Mouse (Mus musculus) heart, embryonic 14.5 days (tissue): ENCODE measurements around the gene Slc39a5. TPM values are rescaled to one million over a fixed set of nuclear protein-coding genes. Genes with fewer than 3 reads are reported as not detected.

ENCODE experiments used
- ATAC-seq: fragments of 200-750 bp; cut with Nextera tagmentation; 2 replicates; pipeline ENCODE4 v1.8.0; 2017; ENCODE audit warnings: low read depth, moderate TSS enrichment; ENCODE audit not compliant: insufficient number of reproducible peaks, insufficient read depth, low FRiP score
- H3K27ac ChIP-seq, 2 experiments: fragments of 200-500 bp in 1 of 2; fragments of 300-500 bp in 1 of 2; sonication (generic) in 1 of 2; replicated peaks in 1 of 2; 2 replicates each; pipeline ENCODE4 v1.5.1; 2012 to 2014; ENCODE audit warnings: low read depth in 2 of 2, low read length in 2 of 2, control low read depth in 1 of 2, mild to moderate bottlenecking in 1 of 2, mixed read lengths in 1 of 2; ENCODE audit not compliant: control insufficient read depth in 1 of 2, insufficient read depth in 1 of 2
- H3K27me3 ChIP-seq: fragments of 300-500 bp; sonication (generic); 2 replicates; pipeline ENCODE4 v1.6.1; 2014; ENCODE audit warnings: mild to moderate bottlenecking, low read length, control low read depth; ENCODE audit not compliant: control insufficient read depth, insufficient read depth
- H3K36me3 ChIP-seq: fragments of 300-500 bp; sonication (generic); 2 replicates; pipeline ENCODE4 v1.6.1; 2014; ENCODE audit warnings: mild to moderate bottlenecking, control low read depth, low read length, mixed read lengths; ENCODE audit not compliant: control insufficient read depth, insufficient read depth
- H3K4me1 ChIP-seq, 2 experiments: fragments of 200-500 bp in 1 of 2; fragments of 300-500 bp in 1 of 2; sonication (generic) in 1 of 2; 2 replicates each; pipeline ENCODE4 v1.6.1; 2012 to 2014; ENCODE audit warnings: low read length in 2 of 2, control low read depth in 1 of 2, mixed read lengths in 1 of 2; ENCODE audit not compliant: control insufficient read depth in 2 of 2, insufficient read depth in 2 of 2
- H3K4me2 ChIP-seq: fragments of 300-500 bp; sonication (generic); 2 replicates; pipeline ENCODE4 v1.6.1; 2014; ENCODE audit warnings: mild to moderate bottlenecking, low read length
- H3K4me3 ChIP-seq, 2 experiments: fragments of 200-500 bp in 1 of 2; fragments of 300-500 bp in 1 of 2; sonication (generic) in 1 of 2; 2 replicates each; pipeline ENCODE4 v1.5.1; 2012 to 2014; ENCODE audit warnings: low read length in 2 of 2, mild to moderate bottlenecking in 2 of 2, control low read depth in 1 of 2, low read depth in 1 of 2, moderate library complexity in 1 of 2; ENCODE audit not compliant: control insufficient read depth in 1 of 2, insufficient read depth in 1 of 2
- H3K9ac ChIP-seq: fragments of 300-500 bp; sonication (generic); 2 replicates; pipeline ENCODE4 v1.6.1; 2014; ENCODE audit warnings: mild to moderate bottlenecking, low read length
- H3K9me3 ChIP-seq: fragments of 300-500 bp; sonication (generic); 2 replicates; pipeline ENCODE4 v1.6.1; 2016; ENCODE audit warnings: low read length, control low read depth; ENCODE audit not compliant: control insufficient read depth
- WGBS: fragments of 180-500 bp; shearing (Covaris S2); extraction: QIAGEN DNeasy Blood & Tissue Kit; methylation state at CpG from one replicate; pipeline ENCODE4 v1.1.7; 2014; 5-methylcytosine and 5-hydroxymethylcytosine counted together
- polyA plus RNA-seq: library from polyadenylated mRNA; unstranded; fragments of >200 nt; fragmentation: Nextera tagmentation; extraction: Ambion mirVana; gene quantifications from 2 replicates; pipeline ENCODE4 v1.2.1, GENCODE M21; 2014

Slc39a5 gene
- polyA plus RNA-seq, 1 experiment from 2014 or later, result not detected

- Histone ChIP-seq H3K27ac (peak within 1 kb of the TSS; percentile 78 to 92), H3K9ac (peak within 1 kb of the TSS; percentile 73), H3K4me1 (peaks cover 10 to 30% of the 10 kb centered on the region in 2 experiments), H3K4me2 (peak within 1 kb of the TSS; percentile 94), H3K27me3 (no peaks in the 10 kb centered on the region), H3K9me3 (no peaks in the 10 kb centered on the region), H3K4me3 (peak within 1 kb of the TSS; percentile 80 to 82), H3K36me3 (peaks cover 48% of the 10 kb centered on the region)
- WGBS, result under 1% methylated on average over 50 of the region's 50 CpGs
- peak; percentile 86 for ATAC-seq
Measured at GRCm38 (mm10) chr10:128411211-128412054, 10.4 kb upstream of the Slc39a5 start, which contains the start of the genes Nabp2 and Rnf41. TSS of gene Nabp2 (minus strand) at chr10:128411492. TSS of gene Rnf41 (plus strand) at chr10:128411657.

- H3K4me1 ChIP-seq, result peaks cover 10 to 30% of the 10 kb centered on the region in 2 experiments
- H3K9me3 ChIP-seq, result no peaks in the 10 kb centered on the region
- H3K9ac ChIP-seq, result peak overlapping the region; percentile 73
- 24% methylated on average over 4 of the region's 4 CpGs for WGBS
- peak overlapping the region; percentile 94 for H3K4me2 ChIP-seq
- H3K27me3 ChIP-seq, result no peaks in the 10 kb centered on the region
- peaks cover 48% of the 10 kb centered on the region for H3K36me3 ChIP-seq
- peak overlapping the region; percentile 36 to 82 for H3K4me3 ChIP-seq
- no peak for ATAC-seq
- H3K27ac ChIP-seq, result peak overlapping the region; percentile 68 to 92
Measured at GRCm38 (mm10) chr10:128410560-128410845, 9.5 kb upstream of the Slc39a5 start.

- Histone ChIP-seq H3K4me2 (peak overlapping the region; percentile 94), H3K9me3 (no peaks in the 10 kb centered on the region), H3K27ac (peak overlapping the region; percentile 68 to 92), H3K27me3 (no peaks in the 10 kb centered on the region), H3K4me3 (peak overlapping the region; percentile 78 to 82), H3K9ac (peak overlapping the region; percentile 85), H3K36me3 (peaks cover 44% of the 10 kb centered on the region), H3K4me1 (peaks cover 10 to 26% of the 10 kb centered on the region in 2 experiments)
- peak; percentile 92 for ATAC-seq
- WGBS, result 5% methylated on average over 36 of the region's 36 CpGs
Measured at GRCm38 (mm10) chr10:128409692-128410559, 8.9 kb upstream of the Slc39a5 start.

- 14% methylated on average over 35 of the region's 35 CpGs for WGBS
- Histone ChIP-seq H3K4me1 (peaks cover 10 to 23% of the 10 kb centered on the region in 2 experiments), H3K4me2 (peak overlapping the region; percentile 94), H3K27me3 (no peaks in the 10 kb centered on the region), H3K9me3 (no peaks in the 10 kb centered on the region), H3K27ac (peak overlapping the region; percentile 55 to 75), H3K4me3 (peak overlapping the region; percentile 78 to 82), H3K9ac (peak overlapping the region; percentile 85), H3K36me3 (peaks cover 38% of the 10 kb centered on the region)
- no peak for ATAC-seq
Measured at GRCm38 (mm10) chr10:128408591-128409535, 7.8 kb upstream of the Slc39a5 start.

- Histone ChIP-seq H3K36me3 (peaks cover 32% of the 10 kb centered on the region), H3K9ac (no peak overlapping the region), H3K4me1 (peaks cover 4 to 5% of the 10 kb centered on the region in 2 experiments; a peak in 2 of 4 replicates), H3K4me3 (no peak overlapping the region), H3K9me3 (no peaks in the 10 kb centered on the region), H3K27ac (no peak overlapping the region), H3K27me3 (no peaks in the 10 kb centered on the region), H3K4me2 (no peak overlapping the region)
- WGBS, result 77% methylated on average over 7 of the region's 7 CpGs
- ATAC-seq, result no peak
Measured at GRCm38 (mm10) chr10:128403931-128404330, 2.9 kb upstream of the Slc39a5 start.

- no peaks in the 10 kb centered on the region for H3K27me3 ChIP-seq
- no peak overlapping the region for H3K9ac ChIP-seq
- no peaks in the 10 kb centered on the region for H3K4me1 ChIP-seq
- no peak overlapping the region for H3K4me2 ChIP-seq
- 67% methylated on average over 9 of the region's 9 CpGs for WGBS
- H3K4me3 ChIP-seq, result no peak overlapping the region
- H3K36me3 ChIP-seq, result peaks cover 15% of the 10 kb centered on the region
- no peaks in the 10 kb centered on the region for H3K9me3 ChIP-seq
- H3K27ac ChIP-seq, result no peak overlapping the region
- no peak for ATAC-seq
Measured at GRCm38 (mm10) chr10:128401638-128402037, 609 bp upstream of the Slc39a5 start.

GRCm38 (mm10) chr10:128400338-128400737 lies 691 bp downstream of the Slc39a5 start:
- Histone ChIP-seq H3K4me2 (no peak overlapping the region), H3K9ac (no peak overlapping the region), H3K27ac (no peak overlapping the region), H3K4me3 (no peak overlapping the region), H3K27me3 (no peaks in the 10 kb centered on the region), H3K9me3 (no peaks in the 10 kb centered on the region), H3K36me3 (peaks cover 9% of the 10 kb centered on the region; the same call in 1 of the 2 replicates), H3K4me1 (no peaks in the 10 kb centered on the region)
- 28% methylated on average over 5 of the region's 5 CpGs for WGBS
- ATAC-seq, result no peak
